Mouse (Mus musculus): ENCODE measurements around the gene Spata33.

DNA sequence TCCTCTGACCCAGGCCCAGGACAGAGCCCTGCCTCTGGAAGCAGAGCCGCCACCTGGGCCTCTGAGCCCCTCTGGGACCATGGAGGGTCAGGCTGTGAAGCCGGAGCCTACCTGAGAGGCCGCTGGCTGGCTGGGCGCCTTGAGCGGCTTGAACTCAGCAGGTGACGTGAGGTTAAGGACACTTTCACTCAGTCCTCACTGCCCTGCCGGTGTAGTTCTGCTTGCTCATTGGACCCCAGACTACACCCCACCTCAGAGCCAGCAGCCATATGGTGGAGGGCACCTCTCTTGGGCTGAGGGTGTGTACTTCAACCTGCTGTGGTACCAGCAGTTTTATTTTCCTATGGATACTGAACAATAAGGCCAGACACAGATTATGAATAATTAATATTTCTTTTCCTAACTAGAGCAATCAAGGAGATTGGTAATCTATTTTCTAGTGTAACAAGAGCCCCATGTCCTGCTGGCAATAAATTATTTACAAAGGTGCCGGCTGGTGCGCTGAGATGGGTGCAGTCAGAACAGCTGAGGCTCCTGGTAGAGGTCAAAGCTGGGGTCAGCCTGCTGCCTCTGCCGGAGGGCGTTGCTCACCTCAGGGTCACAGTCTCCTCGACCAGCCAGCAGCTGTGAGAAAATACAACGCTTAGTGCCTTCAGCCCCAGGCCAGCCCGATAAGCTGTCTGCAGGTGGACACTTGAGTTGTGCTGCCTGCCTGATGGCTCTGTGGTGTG is 55.5 kb downstream of the Spata33 start:
- TF ChIP-seq POLR2A (IDR thresholded peaks at IDR 0.05; ENCODE audit: control insufficient read depth, extremely low read depth, insufficient read depth, low read length, poor library complexity) (no peak), CTCF (IDR thresholded peaks at IDR 0.05; ENCODE audit: borderline replicate concordance, control insufficient read depth, extremely low read depth, insufficient read depth, low read length, poor library complexity) (no peak)

Data from thymus, adult 2 months (tissue).